Mouse (Mus musculus) thymus, postnatal 25 days (tissue): ENCODE measurements around the gene Coa7.

Experiments used
- DNase-seq: peaks from one replicate; pipeline ENCODE4 v3.0.0; 2022

The Coa7 gene

DNA sequence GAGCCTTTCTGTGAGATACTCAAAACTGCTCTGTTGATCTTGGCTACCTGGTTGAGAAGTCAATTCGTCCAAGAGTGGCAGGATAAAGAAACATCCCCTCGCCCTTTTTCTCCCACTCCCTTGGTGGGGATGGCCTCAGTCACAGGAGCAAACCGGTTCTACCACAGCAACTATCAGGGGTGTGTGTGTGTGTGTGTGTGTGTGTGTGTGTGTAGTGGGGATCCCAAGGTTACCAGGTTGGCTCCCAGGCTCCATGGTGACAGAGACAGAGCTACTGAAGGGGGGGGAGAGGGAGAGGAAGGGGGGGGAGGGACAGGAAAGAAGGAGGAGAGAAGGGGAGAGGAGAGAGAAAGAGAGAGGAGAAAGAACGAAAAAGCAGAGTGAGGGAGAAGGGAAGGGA, 59.2 kb downstream of the Coa7 start:
- DNase-seq = no peak

DNA sequence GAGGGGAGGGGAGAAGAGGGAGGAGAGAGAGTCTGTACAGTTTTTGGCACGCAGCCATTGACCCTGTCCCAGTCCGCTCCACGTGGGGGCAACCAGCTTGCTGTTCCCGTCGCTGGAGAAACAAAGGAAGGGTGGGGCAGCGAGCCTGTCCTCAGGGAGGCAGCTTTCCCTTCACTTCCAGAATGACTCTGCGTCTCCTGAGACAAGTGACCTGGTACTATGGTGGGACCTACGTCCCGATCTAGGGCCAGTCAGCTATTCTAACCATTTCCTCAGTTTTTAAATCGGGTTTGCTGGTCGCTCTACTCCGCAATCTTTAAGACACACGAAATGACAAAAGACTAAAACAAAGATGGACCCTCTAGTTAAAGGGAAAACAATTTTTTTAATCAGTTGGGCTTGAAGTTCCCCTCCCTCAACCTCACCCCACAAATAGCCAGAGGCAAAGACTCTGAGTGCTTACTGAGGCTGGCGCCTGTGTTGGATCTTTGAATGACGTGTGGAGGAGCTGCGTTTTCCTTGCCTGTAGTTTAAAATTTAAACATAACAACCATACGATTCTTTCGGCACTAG, 59.8 kb downstream of the Coa7 start:
- DNase-seq = no peak

DNA sequence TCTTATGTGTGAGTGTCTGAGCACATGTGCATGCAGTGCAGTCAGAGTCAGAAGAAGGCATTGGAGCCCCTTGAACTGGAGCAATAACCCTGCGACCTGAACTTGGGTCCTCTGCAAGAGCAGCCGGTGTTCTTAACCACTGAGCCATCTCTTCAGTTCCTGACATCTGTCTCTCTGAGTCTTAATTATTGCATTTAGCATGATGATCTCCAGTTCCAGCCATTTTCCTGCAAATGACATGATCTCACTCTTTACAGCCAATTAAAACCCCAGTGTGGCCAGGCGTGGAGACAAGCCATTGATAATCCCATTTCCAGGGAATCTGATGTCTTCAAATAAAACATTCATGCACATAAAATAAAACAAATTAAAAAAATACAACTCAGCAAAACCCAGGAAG, 60.8 kb downstream of the Coa7 start:
- no peak for DNase-seq

DNA sequence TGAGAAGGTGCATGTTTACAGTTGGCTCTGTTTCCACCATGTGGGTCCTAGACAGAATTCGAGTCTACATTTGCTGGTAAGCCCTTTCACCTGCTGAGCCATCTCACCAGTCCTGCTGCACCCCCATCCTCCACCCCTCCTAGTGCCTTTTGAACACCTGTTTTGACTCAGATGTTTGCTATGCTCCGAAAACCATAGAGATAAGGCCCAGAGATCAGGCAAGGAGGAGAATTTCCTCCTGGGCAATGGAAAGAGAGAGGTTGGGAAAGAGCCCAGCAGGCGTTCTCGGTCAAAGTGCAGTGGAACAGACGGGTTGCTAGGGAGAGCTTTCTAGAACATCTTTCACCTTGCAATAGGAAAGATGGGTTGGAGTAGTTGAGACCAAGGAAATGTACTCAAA, 63.2 kb downstream of the Coa7 start:
- no peak for DNase-seq
